Mouse (Mus musculus) left cerebral cortex, adult 18-20 months (tissue): Measurements from ENCODE around the gene Muc20. TPM values are rescaled to one million over a fixed set of nuclear protein-coding genes. Genes with fewer than 3 reads are reported as not detected.

Experiments used
- DNase-seq, 2 experiments: peaks; one replicate each; pipeline ENCODE4 v3.0.0; 2021 to 2022; ENCODE audit warnings: low spot score in 2 of 2, mixed read lengths in 1 of 2
- total RNA-seq, 2 experiments: library from RNA; stranded (reverse); gene quantifications; 2 replicates each; pipeline ENCODE4 v1.2.3; 2021

The Muc20 gene
- total RNA-seq, 2 experiments from 2014 or later: not detected

GRCm38 (mm10) chr16:32796676-32797425 lies 384 bp downstream of the Muc20 start:
- no peak for DNase-seq

- no peak for DNase-seq
Observed at GRCm38 (mm10) chr16:32795177-32795576, 2.1 kb downstream of the Muc20 start.

- DNase-seq: no peak
Observed at GRCm38 (mm10) chr16:32790056-32790455, 7.2 kb downstream of the Muc20 start.

GRCm38 (mm10) chr16:32784840-32785239 lies 12.4 kb downstream of the Muc20 start:
- peak; percentile 47 to 63 for DNase-seq

GRCm38 (mm10) chr16:32783324-32784062 lies 13.7 kb downstream of the Muc20 start:
- no peak for DNase-seq

- no peak for DNase-seq
Observed at GRCm38 (mm10) chr16:32778956-32779355, 18.3 kb downstream of the Muc20 start.

- no peak for DNase-seq
Observed at GRCm38 (mm10) chr16:32776676-32777075, 20.6 kb downstream of the Muc20 start.

GRCm38 (mm10) chr16:32766904-32767303 lies 30.3 kb downstream of the Muc20 start:
- DNase-seq: no peak

- DNase-seq: no peak
Observed at GRCm38 (mm10) chr16:32764961-32765360, 32.3 kb downstream of the Muc20 start.

- DNase-seq: no peak
Observed at GRCm38 (mm10) chr16:32764550-32764949, 32.7 kb downstream of the Muc20 start.

- DNase-seq: no peak
Observed at GRCm38 (mm10) chr16:32750242-32751127, 46.8 kb downstream of the Muc20 start.

GRCm38 (mm10) chr16:32745852-32746251 lies 51.4 kb downstream of the Muc20 start:
- no peak for DNase-seq

- DNase-seq: no peak
Observed at GRCm38 (mm10) chr16:32742712-32743111, 54.5 kb downstream of the Muc20 start.

- no peak for DNase-seq
Observed at GRCm38 (mm10) chr16:32741366-32741765, 55.9 kb downstream of the Muc20 start.

GRCm38 (mm10) chr16:32740003-32740663 lies 57.1 kb downstream of the Muc20 start:
- no peak for DNase-seq

- no peak for DNase-seq
Observed at GRCm38 (mm10) chr16:32736022-32736421, 61.2 kb downstream of the Muc20 start.

- no peak for DNase-seq
Observed at GRCm38 (mm10) chr16:32735586-32735985, 61.6 kb downstream of the Muc20 start, which contains the start of gene Muc4. Muc4 (plus strand) TSS chr16:32735886.

- DNase-seq: no peak
Observed at GRCm38 (mm10) chr16:32733213-32733612, 64.0 kb downstream of the Muc20 start.

- no peak for DNase-seq
Observed at GRCm38 (mm10) chr16:32728730-32729129, 68.5 kb downstream of the Muc20 start.

GRCm38 (mm10) chr16:32728240-32728639 lies 69.0 kb downstream of the Muc20 start:
- DNase-seq: no peak
